Mouse (Mus musculus): ENCODE data around the gene Tmem268. TPM values are rescaled to one million over a fixed set of nuclear protein-coding genes. Genes with fewer than 3 reads are reported as not detected.

The Tmem268 gene
- polyA plus RNA-seq, 1 experiment from 2014 or later, result 3.8 TPM

GRCm38 (mm10) chr4:63582580-63582979, 24.0 kb downstream of the Tmem268 start:
- Histone ChIP-seq H3K27ac (replicated peaks) (no peak overlapping the region), H3K4me2 (no peak overlapping the region), H3K4me3 (no peak overlapping the region), H3K9ac (no peak overlapping the region), H3K4me1 (replicated peaks) (peaks cover 12% of the 10 kb centered on the region), H3K27me3 (no peaks in the 10 kb centered on the region), H3K36me3 (no peaks in the 10 kb centered on the region), H3K9me3 (no peaks in the 10 kb centered on the region)
- no peak for ATAC-seq (ENCODE audit: low read depth)
- 70% methylated on average over 5 of the region's 5 CpGs for WGBS

DNA sequence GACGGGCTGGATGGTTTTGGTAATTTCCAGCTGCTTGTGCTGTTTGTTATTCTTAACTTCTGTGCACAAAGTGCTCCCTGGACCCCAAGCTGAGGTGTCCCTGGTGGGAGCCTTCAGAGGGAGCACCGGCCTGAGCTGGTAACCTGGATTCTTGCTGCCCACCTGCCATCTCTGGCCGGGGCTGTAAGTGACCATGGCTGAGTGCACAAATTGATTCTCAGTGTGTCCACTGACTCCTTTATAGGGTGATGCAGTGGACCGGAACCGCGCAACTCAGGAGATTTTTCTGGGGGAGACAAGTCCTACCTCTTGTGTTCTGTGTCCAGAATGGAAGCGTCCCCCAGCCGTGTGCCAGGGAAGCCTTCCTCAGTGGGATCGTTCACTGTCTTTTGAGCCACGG, 26.6 kb downstream of the Tmem268 start:
- Histone ChIP-seq H3K4me1 (replicated peaks) (peaks cover 6% of the 10 kb centered on the region), H3K9me3 (no peaks in the 10 kb centered on the region), H3K27me3 (no peaks in the 10 kb centered on the region), H3K4me2 (no peak overlapping the region), H3K9ac (no peak overlapping the region), H3K27ac (replicated peaks) (no peak overlapping the region), H3K36me3 (no peaks in the 10 kb centered on the region), H3K4me3 (no peak overlapping the region)
- no peak for ATAC-seq (ENCODE audit: low read depth)
- 88% methylated on average over 10 of the region's 10 CpGs for WGBS

GRCm38 (mm10) chr4:63586240-63586639, 27.7 kb downstream of the Tmem268 start:
- no peak for ATAC-seq (ENCODE audit: low read depth)
- WGBS, result 77% methylated on average over 2 of the region's 2 CpGs
- Histone ChIP-seq H3K27me3 (no peaks in the 10 kb centered on the region), H3K9me3 (no peaks in the 10 kb centered on the region), H3K4me2 (no peak overlapping the region), H3K27ac (replicated peaks) (no peak overlapping the region), H3K9ac (no peak overlapping the region), H3K4me1 (replicated peaks) (0 out of 2 replicates have a peak, but pooled peaks cover 3% of the 10 kb centered on the region), H3K4me3 (no peak overlapping the region), H3K36me3 (no peaks in the 10 kb centered on the region)

GRCm38 (mm10) chr4:63589987-63590386, 31.4 kb downstream of the Tmem268 start:
- Histone ChIP-seq H3K9ac (no peak overlapping the region), H3K27me3 (no peaks in the 10 kb centered on the region), H3K4me2 (no peak overlapping the region), H3K27ac (replicated peaks) (no peak overlapping the region), H3K36me3 (no peaks in the 10 kb centered on the region), H3K4me1 (replicated peaks) (no peaks in the 10 kb centered on the region), H3K4me3 (no peak overlapping the region), H3K9me3 (no peaks in the 10 kb centered on the region)
- ATAC-seq (ENCODE audit: low read depth), result no peak
- WGBS, result 91% methylated on average over 7 of the region's 7 CpGs

GRCm38 (mm10) chr4:63590538-63590937, 32.0 kb downstream of the Tmem268 start:
- no peaks in the 10 kb centered on the region for H3K36me3 ChIP-seq
- H3K9ac ChIP-seq, result no peak overlapping the region
- no peak overlapping the region for H3K4me3 ChIP-seq
- H3K27ac ChIP-seq (replicated peaks), result no peak overlapping the region
- no peaks in the 10 kb centered on the region for H3K9me3 ChIP-seq
- H3K27me3 ChIP-seq, result no peaks in the 10 kb centered on the region
- no peak overlapping the region for H3K4me2 ChIP-seq
- WGBS, result 84% methylated on average over 4 of the region's 4 CpGs
- H3K4me1 ChIP-seq (replicated peaks), result no peaks in the 10 kb centered on the region
- ATAC-seq (ENCODE audit: low read depth), result no peak

DNA sequence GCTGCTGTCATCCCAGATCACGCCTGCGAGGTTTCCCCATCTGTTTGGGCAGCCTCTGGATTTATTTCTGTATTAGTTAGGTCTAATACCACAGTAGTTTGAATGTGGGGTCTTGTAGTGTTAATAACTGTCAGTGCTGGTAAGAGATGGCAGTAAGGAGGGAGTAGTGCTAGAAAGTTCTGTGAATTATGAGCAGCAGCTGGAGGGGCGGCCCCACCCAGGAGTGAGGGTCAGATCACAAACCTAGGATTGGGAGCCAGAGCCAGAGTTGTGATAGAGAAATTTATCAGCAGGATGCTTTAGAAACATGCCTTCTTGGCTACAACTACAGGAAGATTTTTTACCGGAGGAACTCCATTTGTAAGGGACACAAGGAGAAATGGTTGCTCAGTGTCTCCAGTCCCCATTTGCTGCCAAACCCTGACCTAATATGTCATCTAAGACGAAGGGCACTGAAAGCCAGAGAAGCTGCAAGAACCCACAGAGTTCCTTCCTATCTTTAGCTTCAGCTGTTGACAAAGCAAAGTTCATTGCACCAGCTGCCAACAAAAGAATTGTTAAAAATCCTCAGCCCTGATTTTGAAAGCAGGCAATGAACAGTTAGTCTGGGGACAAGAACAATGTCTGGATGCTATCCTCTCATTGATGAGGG, 36.0 kb downstream of the Tmem268 start:
- Histone ChIP-seq H3K36me3 (no peaks in the 10 kb centered on the region), H3K4me3 (no peak overlapping the region), H3K27ac (replicated peaks) (no peak overlapping the region), H3K4me1 (replicated peaks) (no peaks in the 10 kb centered on the region), H3K9me3 (no peaks in the 10 kb centered on the region), H3K4me2 (no peak overlapping the region), H3K9ac (no peak overlapping the region), H3K27me3 (no peaks in the 10 kb centered on the region)
- no peak for ATAC-seq (ENCODE audit: low read depth)
- 78% methylated on average over 5 of the region's 5 CpGs for WGBS

DNA sequence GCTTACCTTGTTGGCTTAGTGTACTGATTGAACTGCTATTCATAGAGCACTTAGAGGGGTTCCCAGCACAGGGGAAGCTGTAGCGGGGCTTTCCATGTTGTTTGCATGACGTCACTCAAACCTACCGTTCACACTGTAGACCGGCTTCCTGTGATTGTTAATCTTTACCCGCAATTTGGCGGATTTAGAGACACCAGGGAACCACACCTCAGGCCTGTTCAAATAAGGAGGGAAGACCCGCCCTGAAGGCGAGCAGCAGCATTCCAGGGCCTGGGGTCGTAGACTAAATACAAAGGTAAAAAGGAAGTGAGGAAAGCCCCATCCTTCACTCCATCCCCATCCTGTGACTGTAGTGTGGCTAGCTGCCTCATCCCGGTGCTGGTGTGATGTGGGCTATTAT, 36.7 kb downstream of the Tmem268 start:
- no peaks in the 10 kb centered on the region for H3K36me3 ChIP-seq
- H3K9ac ChIP-seq, result no peak overlapping the region
- H3K4me3 ChIP-seq, result no peak overlapping the region
- no peaks in the 10 kb centered on the region for H3K4me1 ChIP-seq (replicated peaks)
- ATAC-seq (ENCODE audit: low read depth), result no peak
- no peaks in the 10 kb centered on the region for H3K27me3 ChIP-seq
- H3K9me3 ChIP-seq, result no peaks in the 10 kb centered on the region
- no peak overlapping the region for H3K4me2 ChIP-seq
- 78% methylated on average over 10 of the region's 10 CpGs for WGBS
- H3K27ac ChIP-seq (replicated peaks), result no peak overlapping the region

DNA sequence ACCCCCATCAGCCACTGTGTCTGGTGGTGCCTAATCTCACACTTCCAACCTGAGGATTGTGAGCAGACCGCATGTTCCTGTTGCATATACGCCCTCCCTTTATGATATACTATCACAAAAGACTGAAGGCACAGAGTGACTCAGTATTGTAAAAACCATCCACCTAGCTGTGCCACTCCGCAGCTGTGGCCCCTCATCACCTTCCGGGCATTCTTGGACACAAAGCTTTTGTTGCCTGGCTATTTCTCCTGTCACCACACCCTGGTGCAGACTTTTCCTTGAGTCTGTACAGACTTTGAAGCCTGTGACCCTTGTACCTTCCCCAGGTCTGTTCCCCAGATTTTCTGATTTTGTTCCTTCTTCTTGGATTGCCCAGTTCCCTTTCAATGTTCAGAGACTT, 37.4 kb downstream of the Tmem268 start:
- H3K27ac ChIP-seq (replicated peaks), result no peak overlapping the region
- H3K27me3 ChIP-seq, result no peaks in the 10 kb centered on the region
- H3K4me2 ChIP-seq, result no peak overlapping the region
- H3K4me1 ChIP-seq (replicated peaks), result no peaks in the 10 kb centered on the region
- no peak overlapping the region for H3K4me3 ChIP-seq
- no peaks in the 10 kb centered on the region for H3K36me3 ChIP-seq
- ATAC-seq (ENCODE audit: low read depth), result no peak
- no peak overlapping the region for H3K9ac ChIP-seq
- H3K9me3 ChIP-seq, result no peaks in the 10 kb centered on the region
- 93% methylated on average over 4 of the region's 4 CpGs for WGBS

DNA sequence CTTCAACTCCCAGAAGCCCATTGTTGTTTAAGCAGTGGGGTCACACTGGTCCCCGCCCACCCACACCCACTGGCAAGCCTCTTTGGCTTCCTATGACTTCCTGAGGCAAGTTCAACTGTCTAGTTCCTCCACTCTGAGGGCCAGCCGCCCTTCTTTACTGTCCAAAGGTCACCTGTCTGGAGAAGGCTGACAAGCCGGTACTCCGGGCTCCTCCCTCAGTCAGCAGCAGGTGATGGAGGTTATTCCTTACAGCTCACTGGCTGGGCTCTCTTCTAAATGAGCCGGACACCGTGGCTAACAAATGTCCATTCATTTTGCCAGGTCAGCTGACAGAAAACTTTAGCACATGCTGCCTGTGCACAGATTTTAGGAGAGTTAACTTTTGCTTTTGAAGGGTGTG, 42.2 kb downstream of the Tmem268 start:
- H3K27ac ChIP-seq (replicated peaks), result no peak overlapping the region
- H3K4me2 ChIP-seq, result no peak overlapping the region
- no peaks in the 10 kb centered on the region for H3K9me3 ChIP-seq
- no peaks in the 10 kb centered on the region for H3K4me1 ChIP-seq (replicated peaks)
- no peaks in the 10 kb centered on the region for H3K27me3 ChIP-seq
- no peak overlapping the region for H3K4me3 ChIP-seq
- 84% methylated on average over 6 of the region's 6 CpGs for WGBS
- H3K36me3 ChIP-seq, result no peaks in the 10 kb centered on the region
- ATAC-seq (ENCODE audit: low read depth), result no peak
- no peak overlapping the region for H3K9ac ChIP-seq

DNA sequence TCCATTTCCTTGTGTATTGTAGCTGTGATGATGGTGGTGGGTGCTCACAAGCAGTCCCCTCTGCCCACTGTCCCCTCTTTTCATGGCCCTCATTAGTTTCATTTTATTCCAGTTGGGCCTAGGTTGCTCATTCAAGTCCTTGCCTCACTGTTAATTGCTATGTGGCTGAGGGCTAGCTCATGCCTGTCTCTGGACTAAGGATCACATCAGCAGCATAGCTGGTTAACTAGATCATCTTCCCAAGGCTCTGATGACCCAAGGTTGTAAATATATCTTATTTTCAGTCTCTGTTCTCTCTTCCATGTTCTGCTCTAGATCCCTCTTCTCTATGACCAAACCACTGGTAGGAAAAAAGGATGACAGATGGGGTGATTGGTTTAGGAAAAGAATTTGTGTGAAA, 42.7 kb downstream of the Tmem268 start:
- Histone ChIP-seq H3K4me3 (no peak overlapping the region), H3K27ac (replicated peaks) (no peak overlapping the region), H3K4me2 (no peak overlapping the region), H3K9ac (no peak overlapping the region), H3K27me3 (no peaks in the 10 kb centered on the region), H3K9me3 (no peaks in the 10 kb centered on the region), H3K36me3 (no peaks in the 10 kb centered on the region), H3K4me1 (replicated peaks) (no peaks in the 10 kb centered on the region)
- ATAC-seq (ENCODE audit: low read depth), result no peak

DNA sequence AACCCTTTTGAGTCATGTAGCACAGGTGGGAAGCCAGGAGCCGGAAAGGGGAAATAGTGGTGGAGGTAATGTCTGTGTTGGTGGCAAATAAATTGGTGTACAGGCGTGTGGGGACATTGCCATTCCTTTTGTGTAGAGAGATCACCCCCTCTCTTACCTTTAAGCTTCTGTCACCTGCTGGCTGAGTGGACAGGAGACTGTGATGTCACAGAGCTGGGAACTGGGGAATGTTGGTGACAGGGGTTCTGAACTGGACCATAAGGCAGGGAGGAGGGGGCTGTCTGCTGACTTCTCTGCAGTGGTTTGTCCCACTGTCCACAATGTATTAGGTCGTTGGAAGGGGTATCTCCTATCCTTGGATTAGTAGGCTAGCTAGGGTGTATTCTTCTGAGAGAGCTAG, 46.4 kb downstream of the Tmem268 start, which contains the start of gene Gm11213:
Gene Gm11213 (minus strand): TSS at position 317 of the 400 bp plus-strand sequence.
- Histone ChIP-seq H3K4me1 (replicated peaks) (no peaks in the 10 kb centered on the region), H3K4me2 (no peak within 1 kb of the TSS), H3K27me3 (no peaks in the 10 kb centered on the region), H3K9ac (no peak within 1 kb of the TSS), H3K9me3 (no peaks in the 10 kb centered on the region), H3K27ac (replicated peaks) (no peak within 1 kb of the TSS), H3K4me3 (no peak within 1 kb of the TSS), H3K36me3 (no peaks in the 10 kb centered on the region)
- no peak for ATAC-seq (ENCODE audit: low read depth)
- WGBS, result 73% methylated on average over 3 of the region's 3 CpGs

- no peak overlapping the region for H3K4me3 ChIP-seq
- H3K9me3 ChIP-seq, result no peaks in the 10 kb centered on the region
- H3K27ac ChIP-seq (replicated peaks), result no peak overlapping the region
- 89% methylated on average over 3 of the region's 3 CpGs for WGBS
- H3K4me1 ChIP-seq (replicated peaks), result no peaks in the 10 kb centered on the region
- no peaks in the 10 kb centered on the region for H3K36me3 ChIP-seq
- H3K27me3 ChIP-seq, result no peaks in the 10 kb centered on the region
- no peak for ATAC-seq (ENCODE audit: low read depth)
- no peak overlapping the region for H3K4me2 ChIP-seq
- no peak overlapping the region for H3K9ac ChIP-seq
These were observed 47.0 kb downstream of the Tmem268 start for GRCm38 (mm10) chr4:63605545-63605944.

- 90% methylated on average over 1 of the region's 1 CpGs for WGBS
- Histone ChIP-seq H3K9ac (no peak overlapping the region), H3K9me3 (no peaks in the 10 kb centered on the region), H3K4me2 (no peak overlapping the region), H3K27me3 (no peaks in the 10 kb centered on the region), H3K36me3 (no peaks in the 10 kb centered on the region), H3K4me3 (no peak overlapping the region), H3K27ac (replicated peaks) (no peak overlapping the region), H3K4me1 (replicated peaks) (no peaks in the 10 kb centered on the region)
- no peak for ATAC-seq (ENCODE audit: low read depth)
These were observed 47.4 kb downstream of the Tmem268 start for GRCm38 (mm10) chr4:63605968-63606367.
